Comparison of ENCODE assay signal across 8 mouse cellular contexts in genomic region chr6:127152106-127152951, GRCm38 (mm10). TPM values are rescaled to one million over a fixed set of nuclear protein-coding genes. Genes with fewer than 3 reads are reported as not detected.
DNase-seq lines count a peak whose midpoint lies in the region; ATAC-seq and TF ChIP-seq lines count a peak whose summit lies in the region.

Gene Ccnd2, minus strand, starts transcription at chr6:127152193.

- H3K4me1 ChIP-seq in forebrain, embryonic 11.5 days (replicated peaks; ENCODE audit: control insufficient read depth, insufficient read depth, low read length) = peaks cover 32% of the 10 kb centered on the region
- H3K4me1 ChIP-seq in lung, embryonic 16.5 days (replicated peaks; ENCODE audit: control insufficient read depth, insufficient read depth, low read length) = peaks cover 42% of the 10 kb centered on the region
- H3K4me1 ChIP-seq in olfactory bulb, adult 2 months (ENCODE audit: control insufficient read depth, insufficient read depth, low read length) = peaks cover 47% of the 10 kb centered on the region

- WGBS in forebrain, embryonic 11.5 days = under 1% methylated on average over 39 of the region's 40 CpGs
- under 1% methylated on average over 39 of the region's 40 CpGs for WGBS in lung, embryonic 16.5 days
- WGBS in olfactory bulb, adult 2 months = under 1% methylated on average over 40 of the region's 40 CpGs

- peaks cover 19% of the 10 kb centered on the region for H3K27me3 ChIP-seq in forebrain, embryonic 11.5 days (ENCODE audit: control insufficient read depth, insufficient read depth, low read length)
- peaks cover 4% of the 10 kb centered on the region for H3K27me3 ChIP-seq in lung, embryonic 16.5 days (ENCODE audit: control insufficient read depth, insufficient read depth, low read depth, low read length)

- H3K4me2 ChIP-seq in forebrain, embryonic 11.5 days (ENCODE audit: low read depth, low read length, severe bottlenecking) = peak within 1 kb of the TSS; percentile 82
- peak within 1 kb of the TSS; percentile 61 for H3K4me2 ChIP-seq in lung, embryonic 16.5 days (ENCODE audit: low read depth, low read length)

- peak within 1 kb of the TSS; percentile 86 for H3K4me3 ChIP-seq in forebrain, embryonic 11.5 days (ENCODE audit: low read depth, low read length)
- peak within 1 kb of the TSS; percentile 81 for H3K4me3 ChIP-seq in lung, embryonic 16.5 days (ENCODE audit: low read length)
- peak within 1 kb of the TSS; percentile 67 for H3K4me3 ChIP-seq in olfactory bulb, adult 2 months (ENCODE audit: insufficient read depth, low read depth, low read length)

- ATAC-seq in forebrain, embryonic 11.5 days (replicated peaks; ENCODE audit: low FRiP score) = peak; percentile 61
- peak; percentile 20 to 31 for ATAC-seq in hematopoietic stem cell, adult 5-6 weeks (replicated peaks in 1 of 2; ENCODE audit: insufficient read depth in 1 of 2, low FRiP score in 2 of 2, low TSS enrichment in 1 of 2, low read depth in 1 of 2, poor library complexity in 2 of 2, severe bottlenecking in 2 of 2)
- peak; percentile 77 for ATAC-seq in lung, embryonic 16.5 days (ENCODE audit: low read depth)

- peak within 1 kb of the TSS; percentile 68 for H3K9ac ChIP-seq in forebrain, embryonic 11.5 days (ENCODE audit: low read length)
- H3K9ac ChIP-seq in lung, embryonic 16.5 days (ENCODE audit: low read length) = peak within 1 kb of the TSS; percentile 67

- H3K9me3 ChIP-seq in forebrain, embryonic 11.5 days (ENCODE audit: control insufficient read depth, low read length) = no peaks in the 10 kb centered on the region
- no peaks in the 10 kb centered on the region for H3K9me3 ChIP-seq in lung, embryonic 16.5 days (ENCODE audit: control insufficient read depth, low read length)

- no peak for TF ChIP-seq CTCF in olfactory bulb, adult 2 months (IDR thresholded peaks at IDR 0.05; ENCODE audit: insufficient read depth, low read depth, low read length)

- DNase-seq in A20 (ENCODE audit: low read depth, low spot score) (peak; percentile 38), ZHBTc4 (ENCODE audit: low read depth, low spot score) (peak; percentile 54)
- DNase-seq in forebrain, embryonic 11.5 days (ENCODE audit: low spot score) = peak; percentile 92
- no peak for DNase-seq in layer of hippocampus, adult 8-10 months (ENCODE audit: low spot score in 2 of 2)
- DNase-seq in thymus, postnatal 36 days = peak; percentile 57 to 77

- peak within 1 kb of the TSS; percentile 91 for H3K27ac ChIP-seq in forebrain, embryonic 11.5 days (ENCODE audit: low read depth, low read length)
- peak within 1 kb of the TSS; percentile 93 for H3K27ac ChIP-seq in lung, embryonic 16.5 days (ENCODE audit: low read length)
- peak within 1 kb of the TSS; percentile 41 for H3K27ac ChIP-seq in olfactory bulb, adult 2 months (ENCODE audit: insufficient read depth, low read depth, low read length)

- TF ChIP-seq POLR2A in olfactory bulb, adult 2 months (IDR thresholded peaks at IDR 0.05; ENCODE audit: insufficient read depth, low read depth, low read length) = no peak

- no peaks in the 10 kb centered on the region for H3K36me3 ChIP-seq in forebrain, embryonic 11.5 days (ENCODE audit: control insufficient read depth, insufficient read depth, low read length)
- no peaks in the 10 kb centered on the region for H3K36me3 ChIP-seq in lung, embryonic 16.5 days (ENCODE audit: control insufficient read depth, insufficient read depth, low read length)

RNA-seq across cellular contexts. Expression of gene Ccnd2, which starts in this region (rescaled TPM):
- 1,258 and 1,292 TPM in 2 replicates for polyA plus RNA-seq in forebrain, embryonic 11.5 days (2014; fragmentation: Nextera tagmentation; extraction: Ambion mirVana)
- 57.3 and 129 TPM in 2 replicates for total RNA-seq in hematopoietic stem cell, adult 5-6 weeks (2017)
- 100 to 1,000 TPM in 3 of 4 experiments, 10 to 100 TPM in 1; 99.8 to 130 (median 120) TPM for total RNA-seq in layer of hippocampus, adult 8-10 months (2022)
- polyA plus RNA-seq in lung, embryonic 16.5 days (2015; fragmentation: Nextera tagmentation; extraction: Ambion mirVana) = 458 and 500 TPM in 2 replicates
- polyA plus RNA-seq in olfactory bulb, adult 2 months (2012; ENCODE audit: insufficient read depth, insufficient read length, low replicate concordance, missing spikeins) = 47.9 TPM in 1 of 2 replicates, not detected in the other

Comparison
In these comparisons a context has a peak if more than half of its experiments do, and no peak if none do; other contexts are left out.
1. DNase-seq: peak in A20 (single experiment), ZHBTc4 (single experiment), forebrain, embryonic 11.5 days (single experiment) and thymus, postnatal 36 days (2 of 2); none in layer of hippocampus, adult 8-10 months (0 of 2).
2. ATAC-seq: peak in every context shown above with its lines; median percentile 77 in lung, embryonic 16.5 days; 61 in forebrain, embryonic 11.5 days; 26 in hematopoietic stem cell, adult 5-6 weeks.
3. H3K27ac ChIP-seq: peak in every context shown above with its lines; median percentile 93 in lung, embryonic 16.5 days; 91 in forebrain, embryonic 11.5 days; 41 in olfactory bulb, adult 2 months.
4. Peak in every context shown above with its lines, with median percentiles within 50 percentile points of each other: H3K4me3 ChIP-seq.